Mouse (Mus musculus): ENCODE measurements around the gene Dok1.

Dok1 gene

GRCm38 (mm10) chr6:83013444-83013843 is 19.8 kb downstream of the Dok1 start:
- DNase-seq: no peak

DNA sequence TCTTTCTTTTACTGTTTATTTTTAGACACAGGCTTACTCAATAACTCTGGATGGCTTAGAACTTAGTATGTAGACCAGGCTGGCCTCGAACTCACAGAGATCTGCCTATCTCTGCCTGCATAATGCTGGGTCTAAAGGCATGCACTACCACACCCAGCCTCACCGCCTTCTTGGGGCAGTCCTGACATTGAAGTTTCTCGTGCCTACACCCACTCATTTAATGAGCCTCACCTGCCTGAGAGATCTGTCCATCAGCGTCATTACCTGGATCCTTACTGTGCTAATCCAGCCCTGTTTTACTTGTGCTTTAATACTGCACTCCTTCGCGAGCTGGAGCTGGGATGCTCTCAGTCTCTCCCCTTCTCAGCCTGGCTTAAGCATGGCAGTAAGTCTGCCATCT is 21.5 kb downstream of the Dok1 start:
- DNase-seq: no peak

- DNase-seq: no peak
Observed at GRCm38 (mm10) chr6:83011255-83011654, 22.0 kb downstream of the Dok1 start.

- DNase-seq: no peak
Observed at GRCm38 (mm10) chr6:83010010-83010409, 23.3 kb downstream of the Dok1 start.

- no peak for DNase-seq
Observed at GRCm38 (mm10) chr6:83008659-83009058, 24.6 kb downstream of the Dok1 start.

DNA sequence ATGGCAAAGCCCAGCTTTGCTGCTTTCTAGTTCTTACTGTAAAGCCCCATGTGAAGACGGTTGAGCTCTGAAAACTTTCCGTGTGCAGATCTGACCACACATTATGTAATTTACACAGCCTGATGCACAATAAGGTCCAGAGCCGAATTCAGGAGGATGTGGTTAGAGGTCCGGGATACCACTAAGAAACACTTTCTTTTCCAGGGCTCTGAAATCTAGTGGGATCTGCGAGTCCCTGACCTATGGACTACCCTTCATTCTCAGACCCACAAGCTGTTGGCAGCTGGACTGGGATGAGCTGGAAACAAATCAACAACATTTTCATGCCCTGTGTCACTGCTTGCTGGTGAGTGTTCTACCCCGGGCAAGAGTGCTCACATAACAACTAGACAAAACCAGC is 27.2 kb downstream of the Dok1 start:
- DNase-seq: no peak

DNA sequence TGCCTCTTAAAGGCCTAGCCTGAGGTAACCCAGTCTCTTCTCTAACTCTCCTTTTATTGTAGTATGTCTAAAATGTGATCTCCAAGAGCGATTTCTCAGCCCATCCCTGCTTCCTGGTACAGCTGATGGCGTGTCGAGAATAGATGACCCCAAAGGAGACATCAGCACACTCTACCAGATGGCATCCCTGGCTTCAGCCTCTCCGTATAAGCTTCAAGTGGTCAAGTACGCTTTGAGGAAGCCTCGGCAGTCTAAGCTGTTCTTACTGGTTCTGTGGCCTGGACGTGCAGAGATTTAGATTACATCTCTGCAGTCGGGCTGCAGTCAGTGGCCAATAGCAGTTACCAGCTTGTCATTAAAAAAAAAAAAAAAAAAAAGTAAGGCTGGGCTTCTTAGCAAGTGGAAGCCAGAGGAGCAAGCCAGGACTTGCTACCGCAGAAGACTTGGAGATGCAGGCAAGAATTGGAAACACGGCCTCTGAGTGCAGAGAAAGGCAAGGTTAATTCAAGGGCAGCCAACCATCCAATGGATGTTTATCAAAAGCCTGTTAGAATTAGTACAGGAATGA is 27.7 kb downstream of the Dok1 start:
- DNase-seq: no peak

GRCm38 (mm10) chr6:83004872-83005271 is 28.4 kb downstream of the Dok1 start:
- peak in 1 of 2 experiments; percentile 42 for DNase-seq

DNA sequence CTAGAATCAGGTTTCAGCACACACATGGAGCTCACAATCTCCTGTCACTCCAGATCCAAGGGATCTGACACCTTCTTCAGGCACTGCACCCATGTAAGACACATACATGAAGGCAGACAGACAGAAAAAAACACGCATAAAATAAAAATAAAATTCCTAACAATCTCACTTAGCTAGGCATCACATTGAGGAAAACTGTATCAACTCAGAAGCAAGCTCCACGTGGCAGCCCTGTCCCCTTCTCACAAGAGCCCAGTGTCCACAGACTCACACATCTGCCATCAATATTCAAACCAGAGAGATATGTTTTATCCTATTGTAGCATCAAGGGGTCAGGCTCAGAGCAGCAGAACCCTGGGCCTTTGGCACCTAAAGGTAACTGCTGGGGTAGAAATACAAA is 29.0 kb downstream of the Dok1 start:
- DNase-seq: no peak

DNA sequence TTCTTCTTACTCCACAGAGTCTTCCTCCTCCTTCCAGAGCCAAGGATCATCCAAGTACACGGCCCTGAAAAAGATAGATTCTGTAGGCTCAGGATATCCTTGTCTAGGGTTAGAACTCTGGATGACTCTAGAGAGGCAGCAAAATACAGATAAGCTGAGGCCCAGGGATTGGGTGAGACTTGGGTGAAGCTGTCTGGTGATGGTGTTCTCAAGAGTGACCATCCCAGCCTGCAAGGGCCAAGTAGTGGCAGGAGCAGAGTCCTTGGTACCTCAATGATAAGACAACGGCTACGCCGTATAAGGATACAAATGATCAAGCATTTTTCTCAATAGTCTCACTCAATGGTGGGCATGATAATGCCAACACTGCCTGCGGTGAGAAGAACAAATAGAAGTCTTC is 29.4 kb downstream of the Dok1 start:
- no peak for DNase-seq

DNA sequence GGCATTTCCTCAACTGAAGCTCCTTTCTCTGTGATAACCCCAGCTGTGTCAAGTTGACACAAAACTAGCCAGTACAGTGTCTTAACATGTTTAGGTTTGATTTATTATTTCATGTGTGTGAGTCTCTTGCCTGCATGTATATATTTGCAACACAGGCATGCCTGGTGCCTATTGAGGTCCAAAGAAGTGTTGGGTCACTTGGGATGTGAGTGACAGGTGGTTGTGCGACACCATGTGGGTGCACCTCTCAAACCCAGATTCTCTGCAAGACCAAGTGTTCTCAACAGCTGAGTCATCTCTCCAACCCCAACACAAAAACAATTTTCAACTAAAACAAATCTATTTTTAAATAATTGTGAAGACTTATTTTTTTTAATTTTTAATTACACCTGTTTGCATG is 30.2 kb downstream of the Dok1 start:
- DNase-seq: no peak

- DNase-seq: no peak
Observed at GRCm38 (mm10) chr6:82999986-83000385, 33.3 kb downstream of the Dok1 start.

DNA sequence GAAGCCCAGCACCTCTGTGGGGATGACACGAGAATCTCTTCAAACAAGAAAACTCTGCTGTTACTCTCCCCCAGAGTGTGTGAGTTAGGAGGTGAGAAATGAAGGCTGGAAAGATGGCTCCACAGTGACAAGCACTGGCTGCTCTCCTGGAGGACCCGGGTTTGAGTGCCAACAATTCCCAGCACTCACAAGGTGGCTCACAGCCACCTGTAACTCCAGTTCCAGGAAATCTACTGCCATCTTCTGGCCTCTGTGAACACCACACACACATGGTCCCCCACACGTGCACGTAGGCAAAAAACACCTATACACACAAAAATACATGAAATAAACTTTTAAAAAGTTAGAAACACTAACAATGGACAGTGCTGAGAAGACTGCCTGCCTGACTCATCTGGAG is 34.9 kb downstream of the Dok1 start:
- DNase-seq: peak in 1 of 2 experiments; percentile 19

DNA sequence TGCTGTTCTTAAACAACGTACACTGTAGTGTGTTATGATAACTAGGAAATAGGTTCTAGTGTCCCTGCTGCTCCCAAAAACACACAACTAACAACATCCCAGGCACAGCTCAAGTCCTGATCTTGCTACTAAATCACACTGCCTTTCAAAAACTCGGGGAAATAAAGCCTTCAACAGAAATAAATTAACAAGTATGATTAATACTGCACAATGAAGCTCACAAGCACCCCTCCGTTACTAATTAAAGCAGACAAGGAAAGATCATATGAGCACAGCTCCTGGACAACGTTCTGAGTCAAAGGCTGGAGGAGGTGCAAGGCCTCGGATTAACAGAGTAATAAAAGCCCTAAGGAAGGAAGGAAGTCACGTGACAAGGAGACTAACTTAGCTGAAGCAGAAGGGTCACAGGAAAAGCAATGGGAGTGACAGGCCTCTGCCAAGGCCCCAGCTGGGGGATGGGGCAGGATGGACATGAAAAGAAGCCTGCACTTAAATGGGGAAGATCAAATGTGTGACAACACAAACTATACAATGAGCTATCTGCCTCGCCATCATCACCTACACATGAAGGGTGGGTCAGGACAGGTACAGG is 35.7 kb downstream of the Dok1 start:
- peak; percentile 49 to 68 for DNase-seq

DNA sequence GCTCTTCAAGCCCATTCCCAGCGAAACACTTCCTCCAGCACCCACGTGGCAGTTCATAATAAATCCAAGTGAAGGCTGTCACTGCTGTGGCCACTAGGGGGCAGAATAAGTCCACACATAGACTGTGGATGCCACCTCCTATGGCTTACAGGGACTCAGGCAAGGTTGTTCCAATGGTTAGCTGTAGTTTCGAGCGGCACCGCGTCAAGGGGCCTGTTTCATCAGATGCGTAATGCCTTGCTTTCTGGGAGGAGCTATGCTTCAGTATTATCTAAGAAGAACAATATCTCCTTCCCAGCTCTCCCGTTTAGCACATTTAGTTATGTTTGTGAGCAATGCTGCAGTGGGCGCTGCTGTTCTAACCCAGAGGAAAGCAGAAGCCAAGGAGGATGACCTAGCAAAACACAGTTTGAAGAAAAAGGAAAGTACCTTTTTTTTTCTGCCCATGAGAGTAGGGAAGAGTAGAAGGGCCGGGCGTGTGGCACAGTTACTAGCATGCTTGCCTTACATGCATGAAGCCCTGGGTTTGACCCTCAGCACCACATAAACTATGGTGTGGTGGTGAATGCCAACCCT is 36.4 kb downstream of the Dok1 start:
- DNase-seq: peak; percentile 90 to 94

GRCm38 (mm10) chr6:82994372-82994771 is 38.9 kb downstream of the Dok1 start:
- DNase-seq: no peak

DNA sequence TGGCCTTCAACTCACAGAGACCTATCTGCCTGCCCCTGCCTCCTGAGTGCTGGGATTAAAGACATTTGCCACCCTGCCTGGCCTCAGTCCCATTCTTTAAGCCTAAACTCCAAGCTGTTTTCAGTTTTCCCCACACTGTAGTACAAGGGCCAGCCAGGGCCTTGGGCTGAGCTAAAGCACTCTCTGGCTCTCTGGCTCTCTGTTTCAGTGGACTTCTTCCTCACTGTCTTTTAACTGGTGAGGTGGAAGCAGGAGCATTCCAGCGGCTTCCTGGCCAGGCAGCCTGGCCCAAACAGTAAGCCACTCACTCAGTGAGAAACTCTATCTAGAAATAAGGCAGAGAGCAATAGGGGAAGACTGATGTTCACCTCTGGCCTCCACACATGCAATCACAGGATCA is 39.6 kb downstream of the Dok1 start:
- DNase-seq: no peak

DNA sequence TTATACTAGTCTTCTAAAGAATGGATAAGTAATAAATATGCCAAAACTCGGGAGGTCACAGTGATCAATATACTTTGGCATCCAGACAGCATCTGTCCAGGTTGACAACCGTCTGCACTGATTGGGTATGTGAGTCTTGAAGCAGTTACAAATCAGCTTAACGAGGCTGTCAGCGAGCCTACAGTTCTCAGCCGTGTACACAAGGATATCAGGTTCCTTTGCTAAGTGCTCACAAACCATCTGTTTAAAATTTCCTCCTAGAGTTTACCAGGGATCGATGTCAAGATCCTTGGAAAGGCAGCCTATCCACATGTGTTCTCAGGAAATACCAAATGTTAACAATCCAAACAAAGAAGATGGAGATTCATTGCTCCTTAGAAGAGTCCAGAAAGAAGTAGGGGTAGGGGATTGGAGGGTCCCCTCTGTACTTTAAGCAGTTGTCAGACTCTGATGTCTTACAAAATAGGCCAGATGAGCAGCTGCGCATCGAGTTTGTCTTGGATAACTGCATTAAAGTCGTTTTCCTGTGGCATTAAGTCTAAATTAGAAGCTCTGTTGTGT is 45.8 kb downstream of the Dok1 start:
- no peak for DNase-seq
